Mouse (Mus musculus) C2C12 (cell line): ENCODE results near the gene Mapk3. TPM values are rescaled to one million over a fixed set of nuclear protein-coding genes. Genes with fewer than 3 reads are reported as not detected.

Experiments used
- H3K27me3 ChIP-seq: one replicate; pipeline ENCODE4 v1.6.1; 2011; ENCODE audit not compliant: control insufficient read depth, insufficient read depth, insufficient read length
- H3K36me3 ChIP-seq: one replicate; pipeline ENCODE4 v1.6.1; 2011; ENCODE audit not compliant: control insufficient read depth, insufficient read depth
- H3K4me3 ChIP-seq: one replicate; pipeline ENCODE4 v1.5.1; 2011; ENCODE audit warnings: mild to moderate bottlenecking, control low read depth; ENCODE audit not compliant: poor library complexity, insufficient read depth, severe bottlenecking
- H3K79me2 ChIP-seq: one replicate; pipeline ENCODE4 v1.6.1; 2011; ENCODE audit not compliant: control insufficient read depth, insufficient read depth
- H3K79me3 ChIP-seq: one replicate; pipeline ENCODE4 v1.6.1; 2011; ENCODE audit warnings: low read depth, control low read depth
- H3ac ChIP-seq: one replicate; pipeline ENCODE3; 2011; ENCODE audit warnings: low read depth; ENCODE audit not compliant: control insufficient read depth, insufficient read length
- CEBPB ChIP-seq: IDR thresholded peaks from one replicate; pipeline ENCODE4 v1.6.1; 2011; ENCODE audit warnings: low read depth, mild to moderate bottlenecking, control low read depth, moderate library complexity
- CTCF ChIP-seq: IDR thresholded peaks from one replicate; pipeline ENCODE4 v1.5.1; 2011; ENCODE audit not compliant: control insufficient read depth, insufficient read depth, insufficient read length
- FOSL1 ChIP-seq: IDR thresholded peaks from one replicate; pipeline ENCODE4 v1.8.0; 2011; ENCODE audit warnings: mild to moderate bottlenecking, low read length; ENCODE audit not compliant: poor library complexity, insufficient read depth, severe bottlenecking
- MAX ChIP-seq: IDR thresholded peaks from one replicate; pipeline ENCODE4 v1.6.1; 2011; ENCODE audit warnings: mild to moderate bottlenecking, control low read depth
- MYOD1 ChIP-seq: IDR thresholded peaks from one replicate; pipeline ENCODE4 v1.6.1; 2011; ENCODE audit warnings: low read depth; ENCODE audit not compliant: control insufficient read depth, insufficient read length
- MYOG ChIP-seq: IDR thresholded peaks from one replicate; pipeline ENCODE4 v1.6.1; 2011; ENCODE audit not compliant: control insufficient read depth, insufficient read length; ENCODE audit errors: extremely low read depth
- USF1 ChIP-seq: IDR thresholded peaks from one replicate; pipeline ENCODE4 v1.6.1; 2011; ENCODE audit warnings: low read depth, mild to moderate bottlenecking, control low read depth, moderate library complexity
- polyA plus RNA-seq: library from polyadenylated mRNA; unstranded; fragments of >200 nt; fragmentation: generic; extraction: Trizol; gene quantifications from one replicate; pipeline ENCODE4 v1.2.1, GENCODE M21; 2012; ENCODE audit warnings: missing spikeins

The Mapk3 gene
- polyA plus RNA-seq, 1 experiment = 168 TPM

DNA sequence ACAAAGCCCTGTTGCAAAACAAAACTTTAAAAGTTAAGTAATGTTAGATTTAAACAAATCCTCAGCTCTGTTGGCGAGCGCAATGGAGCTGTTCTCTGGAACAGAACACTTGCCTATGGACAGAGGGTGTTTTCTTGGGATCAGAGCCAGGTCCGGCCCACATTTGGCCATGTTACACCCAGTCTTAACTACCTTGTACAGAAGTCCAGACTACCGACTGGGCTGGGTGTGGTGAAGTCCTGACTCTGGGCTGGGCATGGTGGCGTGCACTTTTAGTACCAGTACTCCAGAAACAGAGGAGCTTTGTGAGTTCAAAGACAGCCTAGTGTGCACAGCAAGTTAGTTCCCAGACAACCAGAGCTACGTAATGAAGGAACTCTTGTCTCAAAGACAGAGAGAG lies 47.6 kb downstream of the Mapk3 start:
- Histone ChIP-seq H3K79me3 (peaks cover 2% of the 10 kb centered on the region), H3K79me2 (peaks cover 20% of the 10 kb centered on the region), H3K36me3 (no peaks in the 10 kb centered on the region), H3K4me3 (no peak overlapping the region), H3K27me3 (no peaks in the 10 kb centered on the region), H3ac (no peak overlapping the region)
- TF ChIP-seq FOSL1 = no peak

- Histone ChIP-seq H3K4me3 (no peak overlapping the region), H3K79me3 (peaks cover 2% of the 10 kb centered on the region), H3ac (peak overlapping the region; percentile 42), H3K36me3 (no peaks in the 10 kb centered on the region), H3K79me2 (peaks cover 20% of the 10 kb centered on the region), H3K27me3 (no peaks in the 10 kb centered on the region)
- TF ChIP-seq MAX (no peak), USF1 (no peak), MYOG (no peak), FOSL1 (no peak), MYOD1 (no peak), CTCF (no peak), CEBPB (no peak)
These were observed 48.0 kb downstream of the Mapk3 start for GRCm38 (mm10) chr7:126807405-126807804.

DNA sequence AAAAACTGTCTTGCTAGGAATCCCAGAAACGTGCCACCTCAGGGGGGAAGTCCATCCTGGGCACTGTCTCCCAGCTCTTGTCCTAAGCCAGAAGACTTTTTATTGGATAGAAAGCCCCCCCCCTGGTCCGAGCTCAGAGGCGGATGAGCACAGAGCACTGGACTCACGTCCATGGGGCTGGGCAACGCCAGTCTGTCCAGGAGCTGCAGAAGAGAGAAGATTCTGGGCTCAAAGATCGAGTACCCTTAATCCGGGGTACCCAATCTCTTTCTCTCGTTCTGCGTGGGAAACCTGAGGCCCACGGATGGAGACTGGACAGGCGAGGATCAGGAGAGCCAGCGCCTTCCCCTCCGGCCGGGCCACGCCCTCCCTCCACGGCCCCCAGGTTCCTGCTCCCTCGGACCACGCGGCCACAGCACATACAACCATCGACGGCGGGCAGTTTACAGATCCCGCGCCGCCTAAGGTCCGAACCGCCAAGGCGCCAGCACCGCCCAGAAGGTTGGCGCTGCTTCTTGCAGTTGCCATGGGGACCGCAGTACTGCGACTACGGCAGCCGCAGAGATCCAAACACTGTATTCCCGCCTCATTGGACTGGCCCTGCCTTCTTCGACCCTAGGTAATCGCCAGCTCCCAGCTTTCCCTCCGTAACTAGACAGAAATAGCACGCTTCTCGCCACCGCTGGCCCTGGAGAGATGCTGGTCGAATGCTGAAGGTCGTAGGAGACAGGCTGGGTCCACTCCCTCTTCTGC lies 49.5 kb downstream of the Mapk3 start:
- Histone ChIP-seq H3K79me3 (peaks cover 2% of the 10 kb centered on the region), H3ac (peak overlapping the region; percentile 81), H3K79me2 (peaks cover 20% of the 10 kb centered on the region), H3K27me3 (no peaks in the 10 kb centered on the region), H3K4me3 (peak overlapping the region; percentile 42), H3K36me3 (no peaks in the 10 kb centered on the region)
- no peak for TF ChIP-seq CTCF
- TF ChIP-seq MAX = peak; percentile 60

DNA sequence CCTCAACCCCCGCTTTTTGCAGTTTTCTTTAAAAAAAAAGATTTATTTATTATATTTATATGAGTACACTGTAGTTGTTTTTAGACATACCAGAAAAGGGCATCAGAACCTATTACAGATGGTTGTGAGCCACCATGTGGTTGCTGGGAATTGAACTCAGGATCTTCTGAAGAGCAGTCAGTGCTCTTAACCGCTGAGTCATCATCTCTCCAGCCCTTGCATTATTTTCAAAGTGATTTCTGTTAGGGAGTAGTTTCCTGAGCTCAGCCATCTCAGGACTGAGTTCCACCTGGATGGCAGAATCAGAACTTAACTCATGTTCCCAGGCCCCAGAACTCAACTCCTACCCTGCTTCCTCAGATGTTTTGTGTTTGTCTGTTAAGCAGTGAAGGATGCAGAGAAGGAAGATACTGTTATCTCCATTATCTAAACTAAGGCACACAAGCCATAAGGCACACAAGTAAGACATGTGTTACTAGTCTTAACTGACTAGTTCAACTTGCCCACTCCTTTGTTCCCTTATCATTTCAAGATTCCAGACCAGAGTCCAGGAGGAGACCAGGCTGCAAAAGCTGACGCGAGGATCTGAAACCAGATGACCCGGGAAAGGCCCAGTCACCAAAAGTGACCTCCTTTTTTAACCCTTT lies 50.4 kb downstream of the Mapk3 start:
- no peak overlapping the region for H3ac ChIP-seq
- peaks cover 20% of the 10 kb centered on the region for H3K79me2 ChIP-seq
- no peaks in the 10 kb centered on the region for H3K36me3 ChIP-seq
- peaks cover 2% of the 10 kb centered on the region for H3K79me3 ChIP-seq
- H3K27me3 ChIP-seq = no peaks in the 10 kb centered on the region
- TF ChIP-seq MYOG (no peak), CEBPB (no peak), CTCF (no peak), USF1 (no peak), FOSL1 (no peak), MAX (no peak), MYOD1 (no peak)
- H3K4me3 ChIP-seq = no peak overlapping the region

Other genes with a start within 250 kb of the Mapk3 start
- gene Eif3c, start 193.2 kb upstream of the Mapk3 start, polyA plus RNA-seq = 228 TPM
- 2.0 TPM for gene Apobr, start 174.7 kb upstream of the Mapk3 start, polyA plus RNA-seq
- gene Cln3, start 173.8 kb upstream of the Mapk3 start, polyA plus RNA-seq = 4.5 TPM
- not detected for gene Il27, start 164.7 kb upstream of the Mapk3 start, polyA plus RNA-seq
- 49.9 TPM for gene Nupr1, start 128.7 kb upstream of the Mapk3 start, polyA plus RNA-seq
- 39.3 TPM for gene Sgf29, start 110.3 kb upstream of the Mapk3 start, polyA plus RNA-seq
- 0.07 TPM for gene Sult1a1, start 83.2 kb upstream of the Mapk3 start, polyA plus RNA-seq
- gene Bola2, start 64.2 kb upstream of the Mapk3 start, polyA plus RNA-seq = 116 TPM
- 5.4 TPM for gene Slx1b, start 63.8 kb upstream of the Mapk3 start, polyA plus RNA-seq
- gene Coro1a, start 51.8 kb upstream of the Mapk3 start, polyA plus RNA-seq = 1.9 TPM
- 1.7 TPM for gene Gdpd3, start 6.7 kb downstream of the Mapk3 start, polyA plus RNA-seq
- gene Ypel3, start 17.4 kb downstream of the Mapk3 start, polyA plus RNA-seq = 16.6 TPM
- 0.01 TPM for gene Tbx6, start 21.9 kb downstream of the Mapk3 start, polyA plus RNA-seq
- 189 TPM for gene Ppp4c, start 32.9 kb downstream of the Mapk3 start, polyA plus RNA-seq
- 0.08 TPM for gene Fam57b, start 38.1 kb downstream of the Mapk3 start, polyA plus RNA-seq
- gene 4930451I11Rik, start 72.0 kb downstream of the Mapk3 start, polyA plus RNA-seq = not detected
- gene Doc2a, start 87.8 kb downstream of the Mapk3 start, polyA plus RNA-seq = not detected
- gene Hirip3, start 102.4 kb downstream of the Mapk3 start, polyA plus RNA-seq = 53.9 TPM
- gene Ino80e, start 102.8 kb downstream of the Mapk3 start, polyA plus RNA-seq = 105 TPM
- 27.9 TPM for gene Taok2, start 125.1 kb downstream of the Mapk3 start, polyA plus RNA-seq
- gene Tmem219, start 163.3 kb downstream of the Mapk3 start, polyA plus RNA-seq = 26.7 TPM
- 18.3 TPM for gene Kctd13, start 169.3 kb downstream of the Mapk3 start, polyA plus RNA-seq
- gene Asphd1, start 190.0 kb downstream of the Mapk3 start, polyA plus RNA-seq = 0.07 TPM
- gene Sez6l2, start 191.0 kb downstream of the Mapk3 start, polyA plus RNA-seq = 0.11 TPM
- 115 TPM for gene Cdipt, start 216.3 kb downstream of the Mapk3 start, polyA plus RNA-seq
- gene Cdiptos, start 216.5 kb downstream of the Mapk3 start, polyA plus RNA-seq = 0.06 TPM